Mouse (Mus musculus): ENCODE measurements at regions not wholly inside any gene's neighbourhood (a gene's known extent, or its start where the extent isn't known, plus 50 kb on each side); places are given as distances from the start of the nearest gene placed in this dataset.

DNA sequence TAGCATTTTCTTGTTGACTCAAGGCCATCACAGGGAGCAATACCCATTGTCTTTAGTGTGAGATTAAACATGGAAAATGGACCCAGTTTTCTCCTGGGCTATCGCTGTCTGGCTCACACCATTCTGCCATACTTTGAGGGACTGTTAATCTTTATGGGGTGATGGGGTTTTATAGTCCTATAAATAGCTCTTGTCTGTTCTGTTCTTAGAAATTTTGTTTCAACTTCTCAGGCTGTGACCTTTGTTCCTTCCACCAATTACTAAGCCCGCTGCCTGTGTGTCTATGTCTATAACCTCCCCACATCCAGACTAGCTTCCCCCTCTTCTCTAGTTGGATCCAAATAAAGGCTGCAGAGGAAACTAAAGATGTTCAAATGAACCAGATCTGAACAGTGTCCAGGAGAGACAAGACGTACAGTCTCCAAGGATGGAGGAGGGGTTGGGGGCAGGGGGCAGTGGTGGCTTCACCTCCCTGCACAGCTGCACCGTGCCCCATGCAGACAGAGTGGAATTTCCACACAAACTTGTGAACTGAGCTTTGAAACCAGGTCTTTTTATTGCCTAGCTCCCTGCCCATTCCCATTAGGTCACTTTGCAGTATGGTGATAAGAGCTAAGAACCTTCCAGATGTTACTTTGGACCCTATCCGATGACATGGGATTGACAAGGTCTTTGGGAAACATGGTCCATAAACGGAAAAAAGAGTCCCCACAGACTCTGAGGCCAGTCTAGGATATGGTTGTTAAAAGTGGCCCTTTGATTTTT lies 69.9 kb upstream of the Tpm1 start:
- intact Hi-C loops (cut with DNase I): no loop called here
- DNase-seq: no peak

GRCm38 (mm10) chr9:67118429-67118828 lies 69.2 kb upstream of the Tpm1 start:
- intact Hi-C loops (cut with DNase I): no loop called here
- no peak for DNase-seq

GRCm38 (mm10) chr9:67117639-67118038 lies 68.4 kb upstream of the Tpm1 start:
- intact Hi-C loops (cut with DNase I): no loop called here
- DNase-seq: no peak

- intact Hi-C loops (cut with DNase I): no loop called here
- no peak for DNase-seq
These were observed 66.8 kb upstream of the Tpm1 start for GRCm38 (mm10) chr9:67115991-67116390.

GRCm38 (mm10) chr9:67114099-67114498 lies 64.9 kb upstream of the Tpm1 start:
- intact Hi-C loops (cut with DNase I): no loop called here
- peak in 1 of 2 experiments; percentile 25 for DNase-seq

GRCm38 (mm10) chr9:67111836-67112584 lies 62.8 kb upstream of the Tpm1 start:
- intact Hi-C loops (cut with DNase I): loop anchor here (2.0 kb wide), 1 partner anchor 61 kb away; no protein-coding TSS in a partner anchor
- DNase-seq: no peak

DNA sequence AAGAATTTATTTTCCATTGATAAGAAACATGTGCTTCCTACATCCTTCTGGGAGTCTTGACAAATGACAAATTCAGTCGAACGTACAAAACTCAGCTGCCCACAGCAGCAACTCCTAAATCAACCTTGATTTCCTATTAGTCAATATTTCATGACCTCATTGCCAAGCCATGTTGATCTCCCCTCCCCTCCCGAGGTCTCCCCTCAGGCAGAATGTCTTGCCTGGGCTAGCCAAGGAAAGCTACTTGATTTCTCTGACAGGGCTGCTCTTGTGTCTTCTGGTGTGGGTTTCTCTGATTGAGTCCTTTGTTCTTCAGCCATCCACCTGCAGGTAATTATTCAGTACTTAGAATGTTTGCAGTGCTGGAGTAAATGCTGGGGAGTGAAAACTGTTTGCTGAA lies 58.7 kb upstream of the Tpm1 start:
- DNase-seq: no peak
- intact Hi-C loops (cut with DNase I): no loop called here

DNA sequence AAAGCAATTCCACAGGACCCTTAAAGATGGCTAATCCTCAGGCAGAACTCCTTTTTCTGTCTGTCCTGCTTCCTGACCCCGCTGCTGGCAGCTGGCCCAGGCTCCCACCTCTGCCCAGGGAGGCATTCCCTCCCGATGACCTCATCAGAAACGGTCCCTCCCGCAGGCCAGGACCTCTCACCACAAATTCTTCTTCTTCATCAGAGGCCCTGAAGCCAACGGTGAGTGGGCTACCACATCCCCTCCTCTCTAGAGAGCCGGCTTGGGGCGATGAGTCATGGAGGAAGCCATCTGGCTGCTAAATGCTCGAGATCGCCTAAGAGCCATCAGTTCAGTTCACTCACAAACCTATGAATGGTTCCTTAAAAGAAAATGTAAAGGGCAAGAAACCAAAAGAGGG lies 56.7 kb upstream of the Tpm1 start:
- intact Hi-C loops (cut with DNase I): no loop called here
- no peak for DNase-seq

GRCm38 (mm10) chr9:67105216-67105615 lies 56.0 kb upstream of the Tpm1 start:
- no peak for DNase-seq
- intact Hi-C loops (cut with DNase I): no loop called here

GRCm38 (mm10) chr9:67104616-67105015 lies 55.4 kb upstream of the Tpm1 start:
- DNase-seq: no peak
- intact Hi-C loops (cut with DNase I): no loop called here

DNA sequence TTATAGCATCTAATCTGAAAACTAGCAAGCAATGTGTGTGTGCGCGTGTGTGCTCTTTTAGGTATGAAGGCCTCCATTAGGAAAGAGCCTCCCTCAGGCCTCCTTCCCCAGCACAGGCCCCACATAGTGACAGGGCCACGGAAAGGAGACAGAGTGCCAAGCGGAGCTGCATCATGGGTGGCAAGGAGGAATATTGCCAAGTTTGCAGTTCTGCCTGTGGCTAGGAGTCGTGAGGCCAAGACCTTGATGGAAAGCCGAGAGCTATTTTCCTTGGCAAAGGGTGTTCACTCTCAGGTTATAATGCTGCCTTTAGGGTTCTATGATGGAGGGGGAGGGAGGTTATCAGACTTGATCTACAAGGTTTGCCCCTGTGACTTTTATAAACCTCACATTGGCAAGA lies 53.4 kb upstream of the Tpm1 start:
- intact Hi-C loops (cut with DNase I): no loop called here
- DNase-seq: no peak

- DNase-seq: no peak
- intact Hi-C loops (cut with DNase I): no loop called here
These were observed 50.3 kb upstream of the Tpm1 start for GRCm38 (mm10) chr9:67099471-67099870.

Data from gastrocnemius, postnatal 36 days (tissue).